Mouse (Mus musculus) granulocyte monocyte progenitor cell, adult 5-6 weeks (primary cell): ENCODE data around the gene Tmprss2. TPM values are rescaled to one million over a fixed set of nuclear protein-coding genes. Genes with fewer than 3 reads are reported as not detected.

ENCODE experiments used
- ATAC-seq: replicated peaks from 2 replicates; pipeline ENCODE4 v1.8.0; 2016; ENCODE audit warnings: mild to moderate bottlenecking, moderate TSS enrichment, inconsistent platforms; ENCODE audit not compliant: poor library complexity, severe bottlenecking
- total RNA-seq, 2 experiments: library from RNA; stranded (forward) in 1 of 2; stranded (reverse) in 1 of 2; fragments of 200-712, 200-1000 nt in 1 of 2; fragments of >200 nt in 1 of 2; fragmentation: Nextera tagmentation in 1 of 2; gene quantifications; 2 replicates each; pipeline ENCODE4 v1.2.3; 2014 to 2017

Tmprss2 gene
- total RNA-seq (2014; fragmentation: Nextera tagmentation) (not detected in 2 replicates), total RNA-seq (2017) (not detected in 2 replicates)

DNA sequence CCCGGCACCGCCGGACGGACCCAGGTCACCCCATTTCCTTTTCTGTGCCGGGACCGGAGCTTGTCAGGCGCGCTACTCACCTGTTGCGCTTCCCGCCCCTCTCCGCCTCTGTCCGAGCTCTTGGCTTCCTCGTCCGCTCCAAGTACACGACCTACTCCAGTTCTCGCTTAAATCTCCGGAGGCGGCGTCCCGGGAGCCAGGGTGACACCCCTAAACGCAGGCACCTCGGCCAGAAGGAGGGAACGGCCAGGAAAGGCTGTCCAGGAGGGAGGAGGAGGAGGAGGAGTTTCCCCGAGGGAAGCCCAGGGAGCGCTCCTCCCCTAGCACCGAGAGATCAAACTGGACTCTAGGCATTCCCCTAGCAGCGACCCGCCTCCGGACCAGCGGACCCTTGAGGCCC, at the start of gene Tmprss2:
Tmprss2 (minus strand) TSS at position 257 of the 400 bp plus-strand sequence.
- no peak; the same call in 1 of the 2 replicates for ATAC-seq

DNA sequence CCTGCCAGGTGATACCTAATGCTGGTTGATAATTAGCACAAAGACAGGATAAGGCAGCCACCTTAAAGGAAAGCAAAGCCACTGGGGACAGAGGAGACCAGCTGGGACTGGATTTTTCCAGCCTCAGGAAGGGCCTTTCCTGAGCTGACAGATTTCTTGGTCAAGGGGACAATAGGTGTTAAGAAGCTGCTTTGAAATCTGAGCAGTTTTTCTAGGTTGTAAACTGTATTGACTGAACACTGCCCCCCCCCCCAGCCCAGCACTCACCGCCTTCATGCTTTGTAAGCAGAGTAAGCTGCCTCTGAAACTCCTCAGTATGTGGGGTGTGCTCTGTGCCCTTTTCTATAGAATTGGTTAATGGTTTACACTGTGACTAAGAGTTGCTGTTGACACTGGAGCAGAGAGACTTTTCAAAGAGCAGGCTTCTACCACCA, 48.2 kb upstream of the Tmprss2 start:
- ATAC-seq = no peak

GRCm38 (mm10) chr16:97658481-97658880, 47.5 kb upstream of the Tmprss2 start:
- no peak for ATAC-seq

- ATAC-seq = no peak
Measured at GRCm38 (mm10) chr16:97655800-97656199, 44.8 kb upstream of the Tmprss2 start.

DNA sequence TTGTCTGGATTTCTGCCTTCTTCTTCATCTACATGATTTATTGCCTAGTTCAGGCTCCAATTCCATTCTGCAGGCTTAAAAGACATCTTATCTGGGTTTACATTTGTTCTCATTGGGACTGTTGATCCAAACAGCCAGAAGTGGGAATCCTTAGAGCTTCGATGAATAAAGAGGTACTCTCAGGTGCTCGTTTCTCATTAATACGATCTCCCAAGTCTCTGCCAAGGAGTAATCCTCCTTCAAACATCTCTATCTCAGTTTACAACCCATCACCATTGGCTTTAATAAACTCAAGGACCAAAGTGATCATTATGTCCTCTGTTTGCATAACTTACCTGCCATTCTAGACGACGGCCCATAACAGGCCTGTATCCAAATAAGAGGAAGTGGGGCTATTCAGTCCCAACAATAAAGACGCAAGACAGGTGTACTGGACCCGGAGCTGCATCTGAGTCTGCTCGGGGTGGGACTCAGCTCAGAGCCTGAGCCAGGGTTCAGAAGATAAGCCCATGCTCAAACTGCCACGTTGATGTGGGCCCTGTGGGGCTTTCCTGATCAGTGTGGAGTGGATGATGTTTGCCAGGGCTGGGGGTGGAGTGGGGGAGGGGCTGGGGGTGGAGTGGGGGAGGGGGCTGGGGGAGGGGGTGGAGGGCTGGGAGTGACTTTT, 38.7 kb upstream of the Tmprss2 start:
- no peak for ATAC-seq

- no peak for ATAC-seq
Measured at GRCm38 (mm10) chr16:97644681-97645080, 33.7 kb upstream of the Tmprss2 start.

GRCm38 (mm10) chr16:97639630-97640029, 28.6 kb upstream of the Tmprss2 start:
- no peak for ATAC-seq

DNA sequence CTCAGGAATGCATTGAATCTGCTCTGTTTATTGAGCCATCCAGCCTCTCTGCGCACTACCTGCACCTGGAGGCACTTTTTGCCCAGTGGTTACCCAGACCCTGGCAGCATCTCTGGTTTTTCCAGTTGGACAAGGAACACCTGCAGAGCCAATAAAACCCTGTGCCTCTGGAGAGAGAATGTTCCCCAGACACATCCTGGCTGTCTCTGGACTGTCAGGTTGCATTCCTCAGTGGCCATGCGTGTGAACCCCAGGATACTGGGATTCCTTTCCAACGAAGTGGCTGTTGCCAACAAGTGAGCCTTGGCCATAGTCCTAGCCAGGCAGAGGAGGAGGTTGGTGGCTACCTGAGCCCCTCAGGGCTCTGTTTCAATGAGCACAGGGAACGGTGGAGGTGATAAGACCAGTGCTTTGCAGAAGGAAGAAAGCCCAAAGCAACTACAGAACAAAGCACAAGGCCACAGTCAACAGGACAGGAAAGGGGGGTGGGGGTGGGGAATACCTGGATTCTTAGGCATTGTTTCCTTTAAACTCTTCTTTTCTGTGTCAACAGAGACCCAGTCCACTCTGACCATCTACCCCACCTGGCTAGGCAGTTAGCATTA, 22.0 kb upstream of the Tmprss2 start:
- no peak for ATAC-seq

DNA sequence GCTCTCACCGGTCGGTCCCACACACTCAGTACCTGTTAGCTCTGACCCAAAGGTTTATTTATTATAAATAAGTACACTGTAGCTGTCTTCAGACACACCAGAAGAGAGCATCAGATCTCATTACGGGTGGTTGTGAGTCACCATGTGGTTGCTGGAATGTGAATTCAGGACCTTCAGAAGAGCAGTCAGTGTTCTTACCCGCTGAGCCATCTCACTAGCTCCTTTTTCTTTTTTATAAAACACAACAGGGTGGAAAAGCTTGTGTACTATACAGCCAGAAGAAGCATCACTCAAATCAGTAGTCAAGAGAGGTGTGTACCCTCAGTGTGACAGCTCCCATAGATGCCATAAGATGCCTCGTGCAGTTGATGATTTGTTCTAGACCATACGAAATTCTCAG, 12.2 kb upstream of the Tmprss2 start:
- no peak for ATAC-seq

DNA sequence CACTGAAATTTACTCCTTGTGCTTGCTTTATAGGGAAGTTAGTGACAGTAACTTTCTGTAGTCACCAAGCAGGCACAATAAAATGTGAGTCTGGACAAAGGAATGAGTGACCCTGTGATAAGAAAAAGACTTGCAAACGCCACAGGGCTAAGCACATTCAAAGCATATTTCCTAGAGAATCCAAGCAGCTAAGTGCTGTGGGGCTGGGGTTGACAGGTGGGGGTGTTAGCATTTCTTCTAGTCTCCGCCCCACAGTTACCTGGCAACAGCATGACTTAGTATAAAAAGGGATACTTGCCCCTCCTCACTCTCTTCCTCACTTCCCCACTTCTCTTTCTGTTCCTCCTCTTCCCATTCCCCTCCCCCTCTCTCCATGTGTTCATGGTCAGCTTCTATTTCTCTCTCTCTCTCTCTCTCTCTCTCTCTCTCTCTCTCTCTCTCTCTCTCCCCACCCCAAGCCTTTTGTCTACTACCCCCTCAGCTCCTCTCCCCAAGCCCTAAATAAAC, 11.4 kb upstream of the Tmprss2 start:
- peak; percentile 72 for ATAC-seq

DNA sequence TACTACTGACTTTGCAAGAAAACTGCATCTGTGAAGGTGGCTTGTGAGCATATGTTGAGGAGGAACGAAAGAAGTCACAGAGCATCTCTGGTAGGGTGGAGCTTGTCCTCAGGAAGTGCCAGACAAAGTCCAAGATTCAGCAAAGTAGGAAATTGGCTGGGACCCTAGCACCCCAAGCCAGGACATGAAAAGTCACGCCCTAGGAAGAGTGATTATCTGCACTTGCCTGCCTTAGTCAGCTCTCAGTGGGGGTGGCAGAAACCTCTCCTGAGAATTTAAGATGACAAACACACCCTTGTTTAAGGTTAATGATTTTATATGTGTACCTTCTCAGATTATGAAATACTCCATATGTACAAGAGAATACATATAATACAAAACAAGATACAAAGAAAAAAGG, 7.3 kb upstream of the Tmprss2 start:
- ATAC-seq = no peak

DNA sequence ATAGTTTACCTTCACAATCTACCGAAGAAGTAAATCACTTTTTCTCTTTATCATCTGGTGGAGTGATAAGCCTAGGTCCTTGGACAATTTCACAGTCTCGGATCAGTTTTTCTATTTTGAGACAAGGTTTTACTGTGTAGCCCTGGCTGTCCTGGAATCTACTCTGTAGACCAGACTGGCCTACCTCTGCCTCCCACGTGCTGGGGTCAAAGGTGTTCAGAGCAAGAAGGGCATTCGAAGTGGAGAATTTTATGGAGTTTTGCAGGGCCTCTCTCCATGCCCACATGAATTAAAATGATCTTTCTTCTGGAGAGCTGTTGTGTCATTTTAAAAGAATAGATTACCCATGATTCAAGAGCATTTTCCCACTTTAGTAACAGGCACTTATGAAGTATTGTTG, 1.0 kb upstream of the Tmprss2 start:
- no peak for ATAC-seq

DNA sequence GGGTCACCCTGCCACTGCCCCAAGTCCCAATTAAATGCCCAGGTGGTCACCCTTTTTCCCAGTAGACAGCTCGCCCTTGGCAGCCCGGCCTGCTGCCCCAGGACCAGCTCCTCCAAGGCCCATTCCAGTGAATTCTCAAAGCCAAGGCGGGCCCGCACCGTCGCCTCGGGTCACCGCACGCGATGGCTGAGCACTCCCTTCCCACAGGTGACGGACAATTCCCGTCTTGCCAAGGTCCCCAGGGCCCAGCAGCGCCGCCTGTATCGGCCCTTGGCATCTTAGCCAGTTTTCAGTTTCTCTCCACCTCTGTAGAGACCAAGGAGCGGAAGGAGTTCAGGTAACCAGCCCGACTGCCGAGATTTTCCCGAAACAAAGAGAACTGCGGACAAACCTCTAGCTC, 749 bp downstream of the Tmprss2 start:
- ATAC-seq = no peak

- ATAC-seq = no peak
Measured at GRCm38 (mm10) chr16:97609676-97610075, 1.3 kb downstream of the Tmprss2 start.

- ATAC-seq = no peak
Measured at GRCm38 (mm10) chr16:97607956-97608355, 3.0 kb downstream of the Tmprss2 start.

GRCm38 (mm10) chr16:97606829-97607228, 4.2 kb downstream of the Tmprss2 start:
- ATAC-seq = no peak

- no peak for ATAC-seq
Measured at GRCm38 (mm10) chr16:97605957-97606721, 4.9 kb downstream of the Tmprss2 start.

DNA sequence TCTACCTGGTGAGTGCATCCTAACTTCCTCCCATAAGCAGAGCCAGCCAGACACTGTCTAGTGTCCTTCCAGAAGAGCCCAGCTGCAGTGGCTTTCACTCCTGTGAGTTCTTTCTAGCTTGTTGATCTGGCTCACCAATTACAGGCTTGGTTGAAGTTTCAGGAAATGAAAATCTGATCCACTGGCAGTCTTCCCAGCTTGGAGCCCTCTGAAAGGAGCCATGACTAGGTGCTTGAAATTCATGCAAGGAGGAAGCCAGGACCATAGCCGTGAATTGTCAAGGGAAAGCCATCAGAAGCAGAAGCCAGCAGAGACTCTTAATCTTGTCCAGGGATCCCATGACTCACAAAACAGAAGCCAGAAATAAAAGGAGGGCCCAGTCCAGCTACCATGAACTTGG, 8.7 kb downstream of the Tmprss2 start:
- ATAC-seq = no peak

GRCm38 (mm10) chr16:97600591-97600990, 10.4 kb downstream of the Tmprss2 start:
- no peak for ATAC-seq

DNA sequence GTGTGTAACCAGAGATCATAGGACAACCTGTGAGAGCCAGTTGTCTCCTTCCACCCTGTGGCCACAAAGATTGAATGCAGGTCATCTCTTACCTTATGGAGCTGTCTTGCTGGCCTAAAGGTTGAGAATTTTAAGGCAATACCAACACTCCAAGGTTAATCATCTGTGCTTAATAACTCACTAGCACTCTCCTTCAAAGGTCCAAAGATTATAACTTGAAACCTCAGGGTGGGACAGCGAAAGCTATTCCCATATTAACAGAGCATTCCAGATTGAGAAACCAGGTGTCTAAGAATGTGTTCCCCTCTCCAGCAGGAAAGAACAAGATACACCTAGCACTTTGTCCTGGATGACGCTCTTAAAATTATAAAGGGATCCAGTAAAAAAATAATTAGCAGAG, 12.9 kb downstream of the Tmprss2 start:
- ATAC-seq = no peak

- ATAC-seq = no peak
Measured at GRCm38 (mm10) chr16:97593816-97594509, 17.0 kb downstream of the Tmprss2 start.
